Mouse (Mus musculus): ENCODE measurements around the gene Parl. TPM values are rescaled to one million over a fixed set of nuclear protein-coding genes. Genes with fewer than 3 reads are reported as not detected.

The Parl gene
- 10 to 100 TPM; 53.5 to 64.1 TPM for total RNA-seq (2021)

DNA sequence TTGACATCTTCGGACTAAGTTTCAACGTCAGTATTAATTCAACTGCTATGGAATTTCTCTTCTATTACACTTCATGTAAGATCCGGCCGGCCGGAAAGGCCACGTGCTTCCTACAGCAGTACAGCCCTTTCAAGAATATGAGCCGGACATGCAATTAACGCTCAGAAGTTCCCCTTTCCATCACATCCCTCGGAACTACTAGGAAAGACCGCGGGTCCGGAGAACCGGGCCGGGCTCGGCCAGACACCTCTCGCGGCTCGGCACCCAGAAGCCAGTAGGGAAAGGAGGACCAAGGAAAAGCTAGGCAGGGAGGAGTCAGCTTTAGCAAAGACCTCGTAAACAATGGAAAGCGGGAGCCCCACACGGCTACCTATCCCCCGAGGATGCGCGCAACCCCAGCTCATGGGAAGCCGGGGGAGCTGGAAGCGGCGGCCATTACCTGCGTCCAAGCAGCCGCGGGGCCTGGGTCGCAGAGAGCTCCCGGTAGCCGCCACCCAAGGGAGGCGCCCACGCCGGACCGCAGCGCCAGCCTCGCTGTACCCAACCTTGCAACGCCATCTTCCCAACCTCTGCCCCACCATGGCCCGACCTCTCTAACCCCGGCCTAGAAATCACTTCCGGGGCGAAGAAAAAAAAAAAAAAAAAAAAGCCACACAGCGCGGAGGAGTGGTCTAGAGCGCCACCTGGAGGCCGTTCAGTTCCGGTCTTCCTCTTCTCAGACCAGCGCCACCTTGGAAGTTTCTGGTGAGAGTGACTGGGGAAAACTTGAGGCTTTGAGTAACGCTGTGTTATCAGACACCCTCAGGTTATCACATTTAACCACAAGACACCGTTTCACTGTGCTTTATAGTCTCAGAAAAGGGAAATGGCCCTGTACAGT, at the start of gene Parl:
Gene Parl, minus strand, starts transcription at position 618 of the 880 bp plus-strand sequence.
- DNase-seq (ENCODE audit: extremely low spot score in 1 of 2, low spot score in 1 of 2) = peak; percentile 69 to 88

DNA sequence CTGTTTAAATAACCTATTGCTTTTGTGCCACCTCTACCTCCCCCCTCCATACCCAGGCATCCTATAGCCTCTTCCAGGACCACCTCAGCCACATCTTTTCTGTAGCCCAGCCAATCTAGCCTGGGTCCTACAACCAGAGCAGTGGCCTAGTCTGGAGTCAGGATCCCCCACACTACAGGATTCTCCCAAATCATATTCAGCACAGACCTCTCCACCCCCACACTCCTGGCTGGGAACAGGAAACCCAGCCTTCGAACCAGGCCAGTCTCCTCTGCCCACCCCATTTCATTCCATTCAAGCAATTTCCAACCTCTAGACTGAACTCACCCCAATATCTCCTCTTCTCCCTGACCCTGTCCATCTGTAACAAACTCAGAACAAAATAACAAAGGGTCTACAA, 43.3 kb upstream of the Parl start:
- no peak for DNase-seq (ENCODE audit: extremely low spot score in 1 of 2, low spot score in 1 of 2)

DNA sequence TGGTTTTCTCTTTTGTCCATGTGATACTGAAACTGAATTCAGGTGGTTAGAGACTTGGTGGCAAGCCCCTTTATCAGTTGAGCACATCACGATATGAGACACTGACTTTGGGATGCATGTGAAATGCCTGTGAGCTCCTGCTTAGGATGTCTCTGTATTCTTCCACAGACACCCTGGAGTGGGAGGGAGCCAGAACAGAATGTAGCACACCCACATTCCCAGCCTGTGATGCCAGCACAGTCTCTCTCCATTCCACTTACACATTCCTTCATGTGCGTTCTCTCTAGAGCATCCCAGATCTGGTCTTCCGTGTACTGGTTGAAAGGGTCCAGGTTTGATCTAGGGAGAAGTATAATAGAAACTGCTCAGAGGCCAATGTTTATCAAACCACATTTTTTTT, 36.4 kb upstream of the Parl start:
- DNase-seq (ENCODE audit: extremely low spot score in 1 of 2, low spot score in 1 of 2) = peak; percentile 20 to 21

DNA sequence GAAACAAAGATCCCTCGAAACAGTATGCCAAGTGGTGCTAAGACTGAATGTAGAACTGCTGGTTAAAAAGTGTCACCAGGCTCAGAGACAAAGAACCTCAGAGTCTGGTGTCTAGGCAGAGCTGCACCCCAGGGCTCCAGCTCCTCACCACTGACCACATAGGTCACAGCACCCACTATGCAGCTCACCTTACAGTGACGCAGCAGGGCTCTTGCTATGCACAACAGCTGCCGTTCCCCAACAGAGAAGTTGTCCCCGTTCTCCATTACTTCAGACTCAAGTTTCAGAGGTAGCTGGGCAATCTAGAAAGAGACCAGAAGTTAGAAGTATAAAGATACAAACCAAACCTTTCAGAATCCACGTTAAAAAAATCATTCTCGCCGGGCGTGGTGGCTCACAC, 32.7 kb upstream of the Parl start:
- no peak for DNase-seq (ENCODE audit: extremely low spot score in 1 of 2, low spot score in 1 of 2)

DNA sequence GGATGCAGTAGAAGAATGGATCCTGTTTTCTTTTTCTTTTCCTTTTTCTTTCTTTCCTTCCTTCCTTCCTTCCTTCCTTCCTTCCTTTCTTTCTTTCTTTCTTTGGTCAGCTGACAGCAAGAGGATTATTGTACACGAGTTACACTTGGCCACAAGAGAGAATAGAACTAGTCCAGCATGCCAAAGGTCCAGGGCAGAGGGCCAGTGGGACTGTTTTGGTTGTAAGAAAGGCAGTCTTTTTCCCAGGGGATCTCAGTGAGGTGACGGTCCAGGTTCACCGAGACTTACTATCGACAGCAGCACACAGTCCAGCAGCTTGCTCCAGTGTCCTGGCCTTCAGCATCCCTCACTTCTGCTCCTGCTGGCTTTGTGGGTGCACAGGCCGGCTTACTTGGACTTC, 26.1 kb upstream of the Parl start:
- no peak for DNase-seq (ENCODE audit: extremely low spot score in 1 of 2, low spot score in 1 of 2)

DNA sequence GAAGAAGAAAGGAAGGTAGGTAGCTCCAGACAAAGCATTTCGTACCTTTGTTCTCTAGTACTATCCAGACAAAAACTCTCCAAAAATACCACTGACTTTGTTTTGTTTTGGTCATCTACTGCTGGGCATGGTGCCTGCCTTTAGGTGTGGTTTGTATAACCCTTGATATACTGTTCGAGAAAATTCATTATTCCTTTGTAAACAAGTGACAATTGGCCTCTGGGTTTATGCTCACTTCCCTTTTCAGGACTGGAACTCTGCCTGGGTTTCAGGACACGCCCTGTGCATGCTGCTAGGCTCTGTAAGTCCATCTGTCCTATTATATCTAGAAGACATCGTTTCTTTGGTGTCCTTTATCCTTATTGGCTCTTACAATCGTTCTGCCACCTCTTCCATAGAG, 23.1 kb upstream of the Parl start, which contains the start of gene Cyp2ab1:
Gene Cyp2ab1, minus strand, starts transcription at position 119 of the 400 bp plus-strand sequence.
- no peak for DNase-seq (ENCODE audit: extremely low spot score in 1 of 2, low spot score in 1 of 2)

DNA sequence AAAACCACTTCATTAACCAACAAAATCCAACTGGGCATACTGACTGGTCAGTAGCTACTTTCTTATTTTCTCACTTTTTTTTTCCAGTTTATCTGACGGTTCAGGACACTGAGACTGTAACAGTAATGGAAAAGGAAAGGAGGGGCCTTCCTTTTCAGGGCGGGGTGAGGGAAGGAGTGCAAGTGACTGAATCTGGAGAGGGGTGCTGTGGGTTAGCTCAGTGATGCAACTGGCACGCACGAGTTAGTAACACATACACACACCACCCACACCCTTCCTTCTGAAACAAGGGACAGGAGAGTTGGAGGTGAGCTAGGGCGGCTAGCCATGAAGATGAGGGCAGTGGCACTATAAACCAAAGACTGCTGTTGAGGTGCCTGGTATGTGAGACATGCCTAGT, 21.7 kb upstream of the Parl start:
- DNase-seq (ENCODE audit: extremely low spot score in 1 of 2, low spot score in 1 of 2) = no peak

DNA sequence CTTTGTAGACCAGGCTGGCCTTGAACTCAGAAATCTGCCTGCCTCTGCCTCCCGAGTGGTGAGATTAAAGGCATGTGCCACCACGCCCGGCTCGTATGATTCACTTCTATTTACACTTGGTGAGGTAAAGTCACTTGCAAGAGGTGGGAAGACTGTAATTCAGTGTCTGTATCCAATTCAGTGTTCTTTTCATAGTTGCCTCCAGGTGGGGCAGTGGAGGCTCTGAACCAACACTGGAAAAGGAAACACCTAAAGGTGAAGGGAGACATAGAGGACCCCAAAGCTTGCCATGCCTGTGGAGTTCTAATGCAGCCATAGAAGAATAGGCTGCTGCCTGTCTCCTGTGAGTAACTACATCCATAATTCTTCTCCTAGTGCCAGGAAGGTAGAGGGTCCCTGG, 20.1 kb upstream of the Parl start:
- no peak for DNase-seq (ENCODE audit: extremely low spot score in 1 of 2, low spot score in 1 of 2)

DNA sequence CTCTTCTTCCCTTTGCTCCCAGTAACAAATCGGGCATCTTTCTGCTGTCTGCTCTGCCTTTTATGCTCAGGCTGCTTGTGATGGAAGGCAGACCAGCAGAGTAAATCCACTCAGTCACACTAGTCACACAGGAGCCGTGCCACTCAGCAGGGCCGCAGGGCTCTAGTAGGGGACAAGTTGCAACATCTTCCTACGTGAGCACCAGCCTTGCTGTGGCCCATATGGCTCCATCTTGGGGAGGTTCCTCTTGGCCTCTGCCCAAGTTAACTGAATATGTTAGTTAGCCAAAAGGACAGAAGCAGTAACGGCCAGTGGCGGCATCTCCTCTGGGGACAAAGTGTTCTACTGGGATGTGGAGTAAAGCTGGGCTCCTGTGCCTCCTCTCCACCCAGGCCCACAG, 14.6 kb upstream of the Parl start:
- no peak for DNase-seq (ENCODE audit: extremely low spot score in 1 of 2, low spot score in 1 of 2)

DNA sequence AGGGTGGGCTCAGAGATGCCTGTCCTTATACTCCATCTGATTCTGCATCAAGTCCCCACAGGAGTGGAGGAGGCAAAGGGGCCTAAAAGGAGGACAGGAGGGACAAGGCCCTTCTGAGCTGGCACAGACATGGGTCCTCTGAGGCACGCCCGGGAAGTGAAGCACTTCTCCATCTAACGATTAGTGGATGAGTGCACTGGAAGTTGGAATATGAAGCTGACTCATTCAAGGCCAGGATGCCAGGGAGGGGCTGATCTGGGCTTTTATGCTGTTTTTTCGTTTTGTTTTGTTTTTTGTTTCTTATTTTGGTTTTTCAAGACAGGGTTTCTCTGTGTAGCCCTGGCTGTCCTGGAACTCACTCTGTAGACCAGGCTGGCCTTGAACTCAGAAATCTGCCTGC, 13.1 kb upstream of the Parl start:
- DNase-seq (ENCODE audit: extremely low spot score in 1 of 2, low spot score in 1 of 2) = no peak

DNA sequence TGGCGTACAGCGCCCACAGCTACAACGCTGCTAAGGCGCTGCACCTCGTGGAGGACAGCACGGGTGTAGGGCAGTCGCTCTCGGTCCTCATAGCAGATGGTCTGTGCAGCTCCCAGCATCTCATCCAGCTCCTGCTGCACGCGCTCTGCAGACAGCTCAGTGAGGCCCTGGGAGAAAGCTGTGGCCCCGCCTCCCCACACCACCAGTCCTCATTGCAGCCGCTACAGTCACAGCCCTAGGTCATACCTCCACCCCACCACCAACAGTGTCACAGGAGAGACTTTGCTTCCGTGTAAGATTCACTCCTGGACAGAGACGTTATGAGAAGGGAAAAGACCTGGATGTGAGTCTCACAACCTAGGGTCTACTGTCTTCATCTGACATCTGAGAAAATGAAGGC, 10.1 kb upstream of the Parl start:
- no peak for DNase-seq (ENCODE audit: extremely low spot score in 1 of 2, low spot score in 1 of 2)

DNA sequence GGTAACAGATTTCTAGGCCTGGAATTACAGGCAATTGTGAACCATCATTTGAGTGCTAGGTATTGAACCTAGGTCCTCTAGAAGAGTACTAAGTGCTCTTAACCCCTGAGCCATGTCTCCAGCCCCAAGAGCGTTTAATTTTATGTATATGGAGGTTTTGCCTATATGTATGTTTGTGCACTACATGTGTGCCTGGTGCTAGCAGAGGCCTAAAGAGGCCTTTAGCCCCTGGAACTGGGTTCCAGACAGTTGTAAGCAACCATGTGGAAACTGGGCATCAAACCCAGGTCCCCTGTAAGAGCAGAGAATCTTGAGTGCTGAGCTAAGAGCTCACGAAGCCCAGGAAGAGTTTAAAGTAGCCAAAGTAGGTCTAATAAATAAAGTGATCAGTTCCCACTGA, 2.1 kb downstream of the Parl start:
- DNase-seq (ENCODE audit: extremely low spot score in 1 of 2, low spot score in 1 of 2) = no peak

DNA sequence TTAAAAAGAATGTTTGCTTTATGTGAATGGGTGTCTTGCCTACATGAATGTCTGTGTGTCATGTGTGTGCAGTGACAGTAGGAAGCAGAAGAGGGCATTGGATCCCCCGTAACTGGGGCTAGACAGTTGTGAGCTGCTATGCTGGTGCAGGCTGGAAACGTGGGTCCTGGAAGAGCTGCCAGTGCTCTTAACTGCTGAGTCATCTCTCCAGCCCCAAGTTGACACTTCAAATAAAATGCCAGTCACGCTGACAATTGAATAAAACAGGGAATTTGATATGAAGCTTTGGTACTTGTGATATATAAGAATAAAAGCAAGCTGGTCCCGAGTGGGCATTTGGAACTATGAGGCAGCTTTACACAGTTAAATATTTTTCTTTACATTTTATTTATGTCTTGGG, 21.9 kb downstream of the Parl start:
- DNase-seq (ENCODE audit: extremely low spot score in 1 of 2, low spot score in 1 of 2) = no peak

DNA sequence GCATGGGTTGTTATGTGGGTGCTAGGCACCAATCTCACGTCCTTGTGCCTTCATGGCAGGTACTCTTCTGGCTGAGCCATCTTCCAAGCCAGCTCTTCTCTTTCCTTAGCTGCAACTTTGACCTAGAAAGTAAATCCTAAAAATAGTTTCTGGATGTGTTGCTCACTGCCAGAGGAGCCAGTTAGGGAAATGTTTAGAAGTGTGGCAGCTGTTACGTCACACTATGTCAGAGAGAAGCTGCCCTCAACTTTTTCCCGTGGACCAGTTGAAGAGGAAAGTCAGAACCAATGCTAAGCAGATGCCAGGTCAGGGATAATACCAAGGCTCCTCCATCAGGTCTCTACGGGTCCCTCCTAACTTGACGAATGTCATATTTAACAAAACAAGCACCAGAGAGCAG, 22.8 kb downstream of the Parl start:
- no peak for DNase-seq (ENCODE audit: extremely low spot score in 1 of 2, low spot score in 1 of 2)

DNA sequence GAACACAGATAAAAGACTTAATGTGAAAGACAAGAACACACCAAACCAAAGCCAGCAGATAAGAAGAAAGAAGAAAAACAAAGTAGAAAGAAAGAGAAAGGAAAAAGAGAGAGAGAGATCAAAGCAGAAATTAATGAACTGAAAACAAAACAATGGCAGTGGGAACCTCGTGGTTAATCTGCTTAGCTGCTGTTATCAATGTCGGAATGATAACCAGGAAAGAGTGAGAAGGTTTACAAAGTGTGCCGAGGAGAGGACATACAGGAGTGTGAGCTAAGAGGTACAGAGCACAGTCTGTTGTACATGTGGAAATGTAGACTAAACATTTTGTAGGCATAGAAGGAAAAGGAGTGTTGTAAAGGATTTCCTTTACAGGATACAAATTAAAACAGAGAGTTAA, 29.2 kb downstream of the Parl start:
- no peak for DNase-seq (ENCODE audit: extremely low spot score in 1 of 2, low spot score in 1 of 2)

DNA sequence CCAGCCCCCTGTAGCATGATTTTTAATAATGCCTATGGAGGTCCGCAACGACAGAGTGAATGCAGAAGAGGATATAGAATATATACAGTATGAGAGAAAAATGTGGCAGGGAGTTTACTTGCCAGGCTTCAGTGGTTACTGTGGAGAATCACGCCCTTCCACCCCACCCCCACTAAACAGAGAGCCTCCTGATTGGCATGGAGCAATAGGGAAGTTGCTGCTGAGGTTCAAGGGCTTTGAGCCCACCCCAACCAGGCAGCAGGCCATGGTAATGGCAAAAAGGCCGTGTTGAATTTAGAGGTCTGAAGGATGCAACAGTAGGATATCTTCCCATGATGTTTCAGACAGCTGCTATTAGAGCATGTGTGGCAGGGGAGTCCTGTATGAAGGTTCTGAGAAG, 30.8 kb downstream of the Parl start:
- DNase-seq (ENCODE audit: extremely low spot score in 1 of 2, low spot score in 1 of 2) = no peak

DNA sequence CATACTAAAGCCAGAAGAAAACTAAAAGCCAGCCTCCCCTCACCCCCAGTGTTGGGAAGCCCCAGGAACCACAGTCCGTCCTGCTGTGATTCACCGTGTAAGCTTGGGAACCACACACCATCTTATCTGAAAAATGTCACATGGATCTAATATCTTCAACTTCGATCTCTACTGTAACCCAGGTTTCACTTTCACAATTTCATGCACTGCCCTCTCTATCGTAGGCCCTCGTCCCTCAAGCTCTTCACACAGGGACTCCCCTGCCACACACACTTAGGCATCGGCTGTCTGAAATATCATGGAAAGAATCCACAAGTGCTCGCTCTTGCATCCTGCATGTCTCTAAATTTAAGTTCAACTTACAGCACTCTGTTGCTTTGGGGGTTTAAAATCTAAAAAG, 37.1 kb downstream of the Parl start:
- DNase-seq (ENCODE audit: extremely low spot score in 1 of 2, low spot score in 1 of 2) = no peak

DNA sequence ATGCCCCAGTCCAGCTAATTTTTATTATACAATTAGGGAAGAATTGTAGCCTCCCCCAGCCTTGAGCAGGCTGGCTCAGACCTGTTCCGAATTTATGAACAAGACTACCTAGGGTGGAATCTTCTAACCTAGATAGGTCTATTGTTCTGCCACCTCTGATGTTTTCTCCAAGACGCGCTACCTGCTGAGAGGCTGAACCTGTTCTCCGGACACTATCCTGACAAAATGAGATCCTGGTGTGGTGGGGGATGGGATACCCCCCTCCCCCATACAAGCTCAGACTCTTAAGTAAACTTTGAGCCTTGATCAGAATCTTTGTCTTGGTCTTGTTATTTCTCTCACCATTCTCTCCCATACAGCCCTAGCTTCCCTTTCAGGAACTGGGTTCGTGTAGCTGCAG, 44.3 kb downstream of the Parl start:
- DNase-seq (ENCODE audit: extremely low spot score in 1 of 2, low spot score in 1 of 2) = no peak

DNA sequence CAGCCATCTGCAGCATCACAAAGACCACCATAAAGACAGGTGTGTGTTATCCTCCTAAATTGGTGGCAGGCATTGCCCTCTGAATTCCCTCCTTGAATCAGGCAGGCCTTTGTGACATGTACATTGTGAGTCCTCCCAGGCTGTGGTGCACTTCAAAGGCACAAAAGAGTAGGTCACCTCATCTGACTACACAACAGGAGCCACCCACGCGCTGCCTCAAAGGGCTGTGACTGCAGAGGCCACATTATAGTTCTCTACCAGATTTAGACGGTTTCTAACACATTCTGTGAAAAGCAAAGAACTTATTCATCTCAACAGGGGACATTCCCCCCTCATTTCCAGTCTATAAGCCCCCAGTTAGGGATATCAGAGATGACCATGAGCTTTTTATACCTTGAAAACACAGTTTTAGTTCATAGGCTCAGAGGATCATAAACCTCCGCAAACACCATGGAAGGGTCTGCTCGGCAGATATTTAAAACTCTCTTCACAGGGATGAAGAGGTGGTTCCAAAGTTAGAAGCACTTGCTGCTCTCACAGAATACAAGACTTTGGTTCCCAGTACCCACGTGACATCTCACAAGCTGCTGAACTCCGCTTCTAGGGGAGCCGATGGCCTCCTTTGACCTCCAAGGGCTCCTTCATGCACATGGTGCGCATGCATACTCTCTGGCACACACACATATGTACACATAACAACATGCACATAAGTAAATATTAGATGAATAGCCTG, 53.6 kb downstream of the Parl start:
- no peak for DNase-seq (ENCODE audit: extremely low spot score in 1 of 2, low spot score in 1 of 2)

DNA sequence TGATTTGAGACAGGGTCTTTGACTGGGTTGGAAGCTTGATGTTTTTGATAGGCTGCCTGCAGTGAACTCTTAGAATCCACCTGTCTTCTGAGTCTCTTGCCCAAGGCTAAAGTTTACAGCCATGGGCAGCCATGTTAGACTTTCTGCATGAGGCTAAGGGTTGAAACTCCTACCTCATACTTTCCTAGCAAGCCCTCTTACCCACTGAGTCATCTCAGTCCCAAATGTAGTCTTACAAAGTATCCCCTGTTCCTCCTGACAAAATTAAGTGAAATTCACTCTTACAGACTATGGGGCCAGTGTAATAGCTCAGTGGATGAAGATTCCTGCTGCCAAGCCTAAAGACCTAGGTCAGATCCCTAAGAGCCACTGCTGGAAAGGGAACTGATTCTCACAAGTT, 55.1 kb downstream of the Parl start:
- DNase-seq (ENCODE audit: extremely low spot score in 1 of 2, low spot score in 1 of 2) = no peak

DNA sequence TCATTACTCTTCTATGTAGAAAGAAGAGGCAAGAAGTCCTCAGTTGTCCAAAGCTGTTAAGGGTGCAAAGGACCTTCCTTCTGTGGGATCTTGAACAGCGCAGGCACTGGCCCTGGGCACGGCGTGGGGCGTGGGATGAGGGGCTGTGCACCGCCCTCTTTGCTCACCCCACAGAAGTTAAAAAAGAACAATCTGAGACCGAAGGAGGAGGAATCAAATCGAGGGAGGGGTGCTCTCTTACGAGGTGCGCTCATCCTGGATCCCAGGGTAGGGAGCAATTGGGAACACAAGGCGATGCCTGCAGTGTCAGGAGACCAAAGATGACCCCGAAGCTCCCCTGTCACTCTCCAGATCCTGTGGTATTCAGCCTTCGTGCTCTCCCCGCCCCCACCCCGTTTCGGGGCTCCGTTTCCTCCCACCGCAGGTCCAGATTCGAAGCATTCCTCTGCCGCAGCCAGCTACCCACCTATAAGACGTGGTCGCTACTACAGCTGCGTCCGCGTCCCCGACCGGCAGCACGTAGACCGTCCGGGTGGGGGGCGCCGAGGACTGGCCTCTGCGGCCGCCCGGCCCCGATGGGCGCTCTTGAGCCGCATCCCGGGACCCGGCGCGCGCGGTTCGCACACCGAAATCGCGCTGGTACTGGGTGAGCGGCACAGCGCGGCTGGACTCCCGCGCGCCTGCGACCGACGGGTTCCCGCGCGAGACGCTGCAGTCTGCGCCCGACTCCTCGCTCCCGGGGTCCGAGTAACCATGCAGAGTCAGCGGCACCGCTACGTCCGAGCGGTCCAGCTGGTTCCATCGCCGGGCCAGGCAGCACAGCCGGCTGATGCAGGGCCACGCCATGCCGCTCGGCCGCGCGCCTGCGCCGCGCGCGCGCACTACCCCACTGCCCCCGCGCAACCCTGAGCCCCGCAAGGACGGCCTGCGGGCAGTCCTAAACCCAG, 61.4 kb downstream of the Parl start, which contains the start of gene Map6d1:
Gene Map6d1, minus strand, starts transcription at position 891 of the 947 bp plus-strand sequence.
- DNase-seq (ENCODE audit: extremely low spot score in 1 of 2, low spot score in 1 of 2) = peak; percentile 63 to 64
